Mouse (Mus musculus) retina, postnatal 7 days (tissue): ENCODE measurements around the gene Wdfy2.
A peak's percentile ranks its signal among the peaks of the same experiment; 100 is the strongest.
"Not testable (repeated sequence)": the region's sequence is repeated elsewhere in the genome, so short reads cannot be mapped to it uniquely, and the experiment has no call there.

ENCODE experiments used
- DNase-seq: peaks from one replicate; pipeline ENCODE4 v3.0.0-alpha.2; 2012; ENCODE audit warnings: low read depth, low spot score

The Wdfy2 gene

GRCm38 (mm10) chr14:62878634-62879430 is 41.4 kb downstream of the Wdfy2 start:
- DNase-seq = no peak

- DNase-seq = peak; percentile 40
Measured at GRCm38 (mm10) chr14:62879497-62879896, 42.0 kb downstream of the Wdfy2 start.

- DNase-seq = no peak
Measured at GRCm38 (mm10) chr14:62880084-62880851, 42.8 kb downstream of the Wdfy2 start.

GRCm38 (mm10) chr14:62882061-62882614 is 44.7 kb downstream of the Wdfy2 start:
- no peak for DNase-seq

GRCm38 (mm10) chr14:62883551-62883950 is 46.1 kb downstream of the Wdfy2 start:
- no peak for DNase-seq

GRCm38 (mm10) chr14:62884171-62884570 is 46.7 kb downstream of the Wdfy2 start:
- DNase-seq = no peak

- no peak for DNase-seq
Measured at GRCm38 (mm10) chr14:62884639-62885038, 47.2 kb downstream of the Wdfy2 start.

GRCm38 (mm10) chr14:62885146-62885545 is 47.7 kb downstream of the Wdfy2 start:
- no peak for DNase-seq

- no peak for DNase-seq
Measured at GRCm38 (mm10) chr14:62891401-62891800, 53.9 kb downstream of the Wdfy2 start.

- no peak for DNase-seq
Measured at GRCm38 (mm10) chr14:62892771-62893641, 55.5 kb downstream of the Wdfy2 start.

GRCm38 (mm10) chr14:62893642-62894180 is 56.2 kb downstream of the Wdfy2 start:
- DNase-seq = not testable (repeated sequence)

GRCm38 (mm10) chr14:62894924-62895840 is 57.7 kb downstream of the Wdfy2 start:
- no peak for DNase-seq

- DNase-seq = no peak
Measured at GRCm38 (mm10) chr14:62898061-62898460, 60.6 kb downstream of the Wdfy2 start.

GRCm38 (mm10) chr14:62907888-62908287 is 70.4 kb downstream of the Wdfy2 start:
- no peak for DNase-seq

GRCm38 (mm10) chr14:62908550-62908949 is 71.1 kb downstream of the Wdfy2 start:
- no peak for DNase-seq

- DNase-seq = no peak
Measured at GRCm38 (mm10) chr14:62910859-62911258, 73.4 kb downstream of the Wdfy2 start.

GRCm38 (mm10) chr14:62915146-62915685 is 77.7 kb downstream of the Wdfy2 start:
- no peak for DNase-seq

- no peak for DNase-seq
Measured at GRCm38 (mm10) chr14:62916488-62917034, 79.1 kb downstream of the Wdfy2 start.

- no peak for DNase-seq
Measured at GRCm38 (mm10) chr14:62921401-62921800, 83.9 kb downstream of the Wdfy2 start.

- DNase-seq = no peak
Measured at GRCm38 (mm10) chr14:62922637-62923036, 85.2 kb downstream of the Wdfy2 start.
